Mouse (Mus musculus) bone marrow macrophage, adult 2 months (primary cell): ENCODE results near the gene Gm3625. TPM values are rescaled to one million over a fixed set of nuclear protein-coding genes. Genes with fewer than 3 reads are reported as not detected.
"Not testable (repeated sequence)": the region's sequence is repeated elsewhere in the genome, so short reads cannot be mapped to it uniquely, and the experiment has no call there.

Experiments
- H3K27ac ChIP-seq: 2 replicates; pipeline ENCODE4 v1.5.1; 2012; ENCODE audit warnings: low read depth, low read length; ENCODE audit not compliant: insufficient read depth
- H3K4me1 ChIP-seq: 2 replicates; pipeline ENCODE4 v1.6.1; 2012; ENCODE audit warnings: low read length; ENCODE audit not compliant: control insufficient read depth, insufficient read depth
- H3K4me3 ChIP-seq: 2 replicates; pipeline ENCODE4 v1.5.1; 2012; ENCODE audit warnings: mild to moderate bottlenecking, low read length, moderate library complexity; ENCODE audit not compliant: insufficient read depth
- CTCF ChIP-seq: IDR thresholded peaks from 2 replicates; pipeline ENCODE4 v1.5.1; 2012; ENCODE audit warnings: low read depth, mild to moderate bottlenecking, low read length, moderate library complexity
- POLR2A ChIP-seq: IDR thresholded peaks from 2 replicates; pipeline ENCODE4 v1.6.1; 2012; ENCODE audit warnings: mild to moderate bottlenecking, low read depth, low read length, borderline replicate concordance
- polyA plus RNA-seq: library from polyadenylated mRNA; stranded (reverse); fragments of >200 nt; gene quantifications from 2 replicates; pipeline ENCODE4 v1.2.4, GENCODE M21; 2012; ENCODE audit not compliant: missing spikeins, insufficient read depth, insufficient read length

Gene Gm3625
- polyA plus RNA-seq, 1 experiment, result not detected

DNA sequence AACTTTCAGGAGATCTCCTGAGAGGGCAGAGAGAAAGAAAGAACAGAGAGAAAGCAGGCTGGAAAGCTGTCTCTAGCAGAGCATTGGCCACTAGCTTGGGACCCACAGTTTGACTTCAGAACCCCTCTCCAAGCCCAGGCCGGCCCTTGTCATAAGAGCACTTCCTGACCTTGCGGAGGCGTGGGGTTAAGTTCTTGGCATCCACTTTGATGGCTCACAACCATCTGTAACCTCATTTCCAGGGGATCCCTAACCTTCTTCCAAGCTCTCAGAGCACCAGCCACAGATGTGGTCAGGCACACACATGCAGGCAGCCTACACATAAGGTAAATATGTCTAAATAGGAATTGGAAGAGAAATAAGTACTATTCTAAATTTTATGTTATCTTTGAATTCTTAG is 35.3 kb downstream of the Gm3625 start:
- no peak overlapping the region for H3K27ac ChIP-seq
- no peaks in the 10 kb centered on the region for H3K4me1 ChIP-seq
- no peak overlapping the region for H3K4me3 ChIP-seq
- TF ChIP-seq CTCF, result no peak
- TF ChIP-seq POLR2A, result no peak

DNA sequence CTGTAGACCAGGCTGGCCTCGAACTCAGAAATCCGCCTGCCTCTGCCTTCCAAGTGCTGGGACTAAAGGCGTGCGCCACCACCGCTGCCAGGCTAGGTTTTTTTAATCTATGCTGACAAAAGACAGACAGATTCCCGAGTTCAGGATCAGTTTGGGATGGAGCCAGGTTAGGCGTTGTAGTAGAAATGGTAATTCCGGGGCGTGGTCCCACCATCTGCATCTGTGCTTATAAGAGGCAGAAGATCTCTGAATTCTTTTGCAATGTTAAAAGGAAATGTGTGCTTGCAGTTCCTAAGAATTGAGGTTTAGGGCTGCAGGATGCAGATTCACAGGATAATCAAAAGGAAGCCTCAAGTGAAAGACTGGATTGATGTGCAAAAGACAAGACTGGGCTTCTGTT is 35.8 kb downstream of the Gm3625 start:
- TF ChIP-seq CTCF, result no peak
- TF ChIP-seq POLR2A, result no peak
- no peak overlapping the region for H3K27ac ChIP-seq
- H3K4me3 ChIP-seq, result no peak overlapping the region
- H3K4me1 ChIP-seq, result no peaks in the 10 kb centered on the region

DNA sequence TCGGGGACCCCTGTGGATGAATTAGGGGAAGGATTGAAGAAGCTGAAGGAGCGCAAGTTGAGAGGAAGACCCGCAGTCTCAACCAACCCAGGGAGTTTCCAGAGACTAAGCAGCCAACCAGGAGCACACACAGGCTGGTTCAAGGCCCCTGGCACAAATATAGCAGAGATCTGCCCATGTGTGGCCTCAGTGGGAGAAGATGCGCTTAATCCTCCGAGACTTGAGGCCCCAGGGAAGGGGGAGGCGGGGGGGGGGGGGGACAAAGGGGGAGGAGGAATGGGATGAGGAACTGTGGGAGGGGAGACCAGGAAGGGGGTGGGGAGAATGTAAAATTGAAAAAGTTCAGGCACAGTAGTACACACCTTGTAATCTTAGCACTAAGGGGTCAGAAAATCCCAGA is 37.3 kb downstream of the Gm3625 start:
- TF ChIP-seq POLR2A, result no peak
- no peak for TF ChIP-seq CTCF
- Histone ChIP-seq H3K4me3 (no peak overlapping the region), H3K4me1 (no peaks in the 10 kb centered on the region), H3K27ac (no peak overlapping the region)

DNA sequence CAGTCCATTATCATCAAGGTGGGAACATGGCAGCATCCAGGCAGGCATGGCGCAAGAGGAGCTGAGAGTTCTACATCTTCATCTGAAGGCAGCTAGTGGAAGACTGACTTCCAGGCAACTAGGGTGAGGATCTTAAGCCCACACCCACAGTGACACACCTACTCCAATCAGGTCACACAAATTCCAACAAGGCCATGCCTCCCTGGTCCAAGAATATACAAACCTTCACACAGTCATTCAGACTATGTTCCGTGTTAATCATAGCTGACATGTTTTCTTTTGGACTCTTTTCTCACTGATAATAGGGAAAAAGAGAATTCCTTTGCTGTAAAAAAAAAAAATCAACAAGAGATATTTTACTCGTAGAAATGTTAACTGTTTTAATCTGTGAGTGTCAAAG is 39.0 kb downstream of the Gm3625 start:
- not testable (repeated sequence) for H3K4me1 ChIP-seq, H3K4me3 ChIP-seq, H3K27ac ChIP-seq

DNA sequence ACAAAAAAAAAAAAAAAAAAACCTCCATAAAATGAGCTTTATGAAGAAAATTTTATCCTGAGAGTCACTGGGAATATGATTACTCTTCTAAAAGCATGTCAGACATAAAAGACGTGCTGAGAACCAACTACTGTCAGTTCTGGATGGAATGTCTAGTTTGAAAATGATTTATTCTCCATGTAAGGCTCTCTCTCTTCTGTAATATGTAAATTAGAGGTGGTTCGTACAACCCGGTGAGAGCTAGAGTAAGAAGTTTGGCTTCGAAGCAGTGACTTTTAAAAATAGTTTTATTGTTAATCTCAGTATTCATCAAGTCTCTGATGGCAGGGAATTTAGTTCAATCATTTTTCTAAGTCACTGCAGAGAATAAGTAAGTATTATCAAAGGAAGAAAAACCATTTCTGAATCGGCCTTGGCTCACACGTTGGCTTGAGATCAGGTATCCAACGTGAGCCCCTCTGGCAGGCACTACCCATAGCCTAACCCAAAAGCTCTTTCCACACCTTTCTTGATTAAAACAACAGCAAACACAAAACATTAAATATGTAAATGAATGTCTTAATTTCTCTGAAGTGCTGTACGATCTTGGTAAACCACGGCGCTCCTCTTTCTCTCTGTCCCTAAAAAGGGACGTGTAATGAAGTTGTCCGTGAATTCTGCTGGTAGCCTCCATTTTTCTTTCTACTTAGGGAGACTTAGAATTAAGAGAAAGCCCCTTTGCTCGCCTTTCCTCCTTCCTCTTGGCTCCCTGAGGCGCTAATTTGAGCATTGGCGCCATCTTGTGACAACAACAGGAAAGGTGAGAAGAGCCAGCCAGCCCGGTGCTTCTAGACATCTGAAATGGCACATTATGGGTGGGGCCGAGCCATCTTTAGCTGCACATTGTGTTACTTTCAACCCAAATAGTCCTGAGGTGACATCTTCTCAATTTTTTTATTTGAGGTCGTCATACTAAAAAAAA is 44.4 kb downstream of the Gm3625 start:
- Histone ChIP-seq H3K4me1 (peaks cover 13% of the 10 kb centered on the region), H3K4me3 (no peak overlapping the region), H3K27ac (no peak overlapping the region)
- TF ChIP-seq POLR2A (no peak), CTCF (peak; percentile 84)

DNA sequence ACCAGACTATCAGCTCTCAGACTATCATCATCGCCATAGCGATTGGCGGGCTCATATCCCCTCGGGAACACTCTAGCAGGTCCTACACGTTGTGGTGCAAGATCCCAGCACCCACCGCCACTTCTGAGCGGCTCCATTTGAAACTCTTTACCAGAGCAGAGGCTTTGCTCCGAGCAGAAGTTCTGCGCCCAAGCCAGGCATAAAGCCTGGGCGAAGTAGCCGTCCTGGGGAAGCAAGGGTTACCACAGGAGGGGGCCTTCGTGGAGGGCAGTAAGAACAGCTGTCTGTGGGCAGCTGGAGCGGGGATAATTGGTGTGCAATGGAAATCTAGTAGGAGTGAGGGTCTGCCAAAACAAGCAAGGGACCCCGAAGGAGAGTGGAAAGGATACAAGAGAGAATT is 45.2 kb downstream of the Gm3625 start:
- no peak overlapping the region for H3K27ac ChIP-seq
- no peak overlapping the region for H3K4me3 ChIP-seq
- peaks cover 13% of the 10 kb centered on the region for H3K4me1 ChIP-seq
- TF ChIP-seq CTCF (no peak), POLR2A (no peak)

DNA sequence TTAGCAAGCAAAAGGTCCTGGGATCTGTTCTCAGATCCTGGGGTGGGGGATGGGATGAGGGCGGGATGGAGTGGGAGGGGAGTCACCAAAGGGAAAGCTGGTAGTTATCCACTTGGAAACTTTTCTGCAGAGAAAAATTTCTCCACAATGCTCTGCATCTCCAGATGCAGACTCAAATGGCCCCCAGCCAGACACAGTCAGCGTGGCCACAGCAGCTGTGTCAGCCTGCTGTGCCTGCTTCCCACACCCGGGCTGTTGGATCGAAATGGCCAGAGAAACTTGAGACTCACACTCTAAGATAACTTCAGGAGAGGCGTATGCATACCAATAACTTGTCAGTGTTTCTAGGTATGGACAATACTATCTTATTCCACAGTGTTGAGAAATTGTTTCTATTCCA is 46.2 kb downstream of the Gm3625 start:
- Histone ChIP-seq H3K4me3 (no peak overlapping the region), H3K4me1 (peaks cover 13% of the 10 kb centered on the region), H3K27ac (no peak overlapping the region)
- TF ChIP-seq CTCF (no peak), POLR2A (no peak)

DNA sequence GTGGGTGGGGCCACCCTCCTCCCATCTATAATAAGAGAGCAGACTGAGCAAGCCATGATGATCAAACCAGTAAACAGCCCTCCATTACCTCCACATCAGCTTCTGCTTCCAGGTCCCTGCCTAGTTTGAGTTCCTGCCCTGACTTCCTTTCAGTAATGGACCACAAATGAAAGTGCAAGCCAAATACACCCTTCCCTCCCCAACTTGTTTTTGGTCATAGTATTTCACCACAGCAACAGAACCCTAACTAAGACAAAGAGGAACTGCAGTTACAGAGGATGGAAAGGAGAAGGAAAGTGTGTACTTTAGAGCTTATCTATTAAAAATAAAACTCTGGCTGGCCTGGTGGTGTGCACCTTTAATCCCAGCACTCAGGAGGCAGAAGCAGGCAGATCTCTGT is 47.3 kb downstream of the Gm3625 start:
- no peak for TF ChIP-seq POLR2A
- no peak for TF ChIP-seq CTCF
- Histone ChIP-seq H3K4me3 (no peak overlapping the region), H3K27ac (peak overlapping the region; percentile 59), H3K4me1 (peaks cover 13% of the 10 kb centered on the region)

DNA sequence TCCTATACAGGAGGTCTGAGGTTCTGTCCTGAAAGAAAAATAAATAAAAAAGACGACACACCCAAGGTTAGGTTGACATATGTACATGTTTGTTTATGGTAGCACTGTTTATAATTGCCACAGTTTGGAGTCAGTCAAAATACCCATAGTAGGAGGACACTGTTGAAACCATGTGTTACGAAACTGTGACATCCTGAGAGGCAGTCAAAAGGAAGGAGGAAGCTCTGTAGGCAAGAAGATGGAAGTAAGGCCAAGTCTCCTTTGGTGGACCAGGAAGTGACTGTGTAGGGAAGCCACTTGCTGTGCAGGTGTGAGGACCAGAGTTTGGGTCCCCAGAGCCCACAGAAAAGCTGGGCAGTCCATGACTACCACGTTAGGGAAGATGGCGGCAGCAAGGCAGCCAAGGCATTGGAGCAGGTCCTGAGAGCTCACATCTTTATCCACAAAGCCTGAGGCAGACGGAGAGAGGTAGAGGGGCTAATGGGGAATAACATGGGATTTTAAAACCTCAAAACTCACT is 48.3 kb downstream of the Gm3625 start:
- TF ChIP-seq CTCF, result no peak
- TF ChIP-seq POLR2A, result no peak
- no peak overlapping the region for H3K4me3 ChIP-seq
- H3K4me1 ChIP-seq, result peaks cover 17% of the 10 kb centered on the region
- peak overlapping the region; percentile 46 for H3K27ac ChIP-seq

Other genes starting within 250 kb of the Gm3625 start
- gene Ncoa1, start 115.7 kb downstream of the Gm3625 start, polyA plus RNA-seq, result 32.6 and 35.2 TPM in 2 replicates
- 112 and 119 TPM in 2 replicates for gene Itsn2, start 289 bp downstream of the Gm3625 start, polyA plus RNA-seq
- not detected in 2 replicates for gene Fam228a, start 145.5 kb upstream of the Gm3625 start, polyA plus RNA-seq
- 0.23 TPM in 1 of 2 replicates, not detected in the other for gene Pfn4, start 176.1 kb upstream of the Gm3625 start, polyA plus RNA-seq
- 1.5 TPM in 1 of 2 replicates, not detected in the other for gene Fam228b, start 176.3 kb upstream of the Gm3625 start, polyA plus RNA-seq
- 168 and 178 TPM in 2 replicates for gene Sf3b6, start 224.6 kb upstream of the Gm3625 start, polyA plus RNA-seq
- gene Fkbp1b, start 248.7 kb upstream of the Gm3625 start, polyA plus RNA-seq, result 40.5 and 41.7 TPM in 2 replicates